Mouse (Mus musculus) kidney, adult 9 months (tissue): ENCODE results near the gene Gm5294.

Experiments
- DNase-seq: peaks from one replicate; pipeline ENCODE4 v3.0.0; 2022

Gm5294 gene

DNA sequence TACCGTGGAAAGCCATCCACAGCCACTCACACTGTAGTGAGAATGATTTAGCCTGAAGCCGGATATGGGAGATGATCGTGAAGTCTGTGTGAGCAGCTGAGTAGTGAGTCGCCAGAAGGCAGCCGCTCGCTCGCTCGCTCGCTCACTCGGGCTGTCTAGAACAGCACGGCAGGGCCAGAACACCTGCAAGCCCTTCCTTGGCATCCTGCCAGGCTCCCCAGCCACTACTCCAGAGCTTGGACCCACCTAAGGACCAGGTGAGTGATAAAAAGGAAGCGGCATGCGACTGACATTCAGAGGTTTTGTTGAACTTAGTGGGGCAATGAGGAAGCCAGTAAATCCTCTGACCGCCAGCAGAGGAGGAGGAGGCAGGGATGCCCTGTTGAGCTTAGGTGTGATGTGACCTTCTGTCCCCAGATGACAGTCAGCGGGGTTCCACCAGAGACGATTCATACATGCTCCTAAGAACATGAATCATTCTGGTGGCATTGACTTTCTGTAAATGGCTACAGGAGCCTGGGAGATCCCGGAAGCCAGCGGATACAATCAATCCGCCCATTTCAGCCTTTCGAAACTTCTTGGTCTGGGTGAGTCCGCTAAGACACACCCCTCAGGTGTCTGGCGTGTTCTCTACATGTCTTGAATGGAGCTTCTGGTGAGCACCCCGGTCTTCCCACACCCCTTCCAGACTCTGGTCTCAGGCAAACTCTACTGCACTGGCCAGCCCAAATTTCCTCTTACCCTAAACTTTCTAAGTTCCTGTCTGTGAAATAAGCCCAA lies 30.0 kb downstream of the Gm5294 start:
- DNase-seq, result no peak

DNA sequence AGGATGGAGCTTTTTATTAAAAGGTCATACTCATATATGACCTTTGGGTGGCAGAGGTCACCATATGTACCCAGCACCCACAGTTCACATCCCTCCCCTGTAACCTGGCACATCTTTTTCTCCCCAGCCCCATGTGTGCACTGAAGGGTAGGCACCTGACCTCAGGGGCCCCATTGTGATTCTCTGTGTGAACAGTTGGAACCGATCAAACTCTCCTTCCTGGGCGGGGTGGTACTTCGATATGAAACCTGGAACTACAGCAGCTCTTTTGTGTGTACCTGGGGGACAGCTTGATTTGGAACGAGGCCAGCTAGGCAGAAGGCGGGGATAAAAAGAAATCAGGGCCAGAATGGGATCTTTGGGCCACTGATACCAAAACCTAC lies 30.6 kb downstream of the Gm5294 start:
- DNase-seq, result no peak

DNA sequence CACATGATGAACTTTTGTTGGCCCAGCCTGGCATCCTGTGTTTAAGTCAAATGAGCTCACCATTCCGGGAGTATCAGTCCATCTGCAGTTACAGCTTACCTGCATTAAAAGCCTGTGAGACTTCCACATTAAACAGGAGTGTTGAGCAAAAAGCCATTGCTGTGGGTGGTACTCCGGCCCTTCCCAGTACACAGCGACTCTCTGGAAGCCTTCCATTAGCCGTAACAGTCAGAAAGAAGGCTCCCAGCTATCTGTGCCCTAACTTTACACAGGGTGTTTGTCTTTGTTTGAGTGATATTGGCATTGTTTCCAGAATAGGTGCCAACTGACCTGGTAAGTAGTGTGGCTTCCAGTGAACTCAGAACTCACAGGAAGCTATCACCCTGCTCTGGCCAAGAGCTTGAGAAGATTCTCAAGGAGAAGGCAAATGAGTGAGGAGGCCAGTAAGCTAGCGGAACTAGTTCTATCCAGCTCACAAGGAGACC lies 31.5 kb downstream of the Gm5294 start:
- DNase-seq, result no peak

DNA sequence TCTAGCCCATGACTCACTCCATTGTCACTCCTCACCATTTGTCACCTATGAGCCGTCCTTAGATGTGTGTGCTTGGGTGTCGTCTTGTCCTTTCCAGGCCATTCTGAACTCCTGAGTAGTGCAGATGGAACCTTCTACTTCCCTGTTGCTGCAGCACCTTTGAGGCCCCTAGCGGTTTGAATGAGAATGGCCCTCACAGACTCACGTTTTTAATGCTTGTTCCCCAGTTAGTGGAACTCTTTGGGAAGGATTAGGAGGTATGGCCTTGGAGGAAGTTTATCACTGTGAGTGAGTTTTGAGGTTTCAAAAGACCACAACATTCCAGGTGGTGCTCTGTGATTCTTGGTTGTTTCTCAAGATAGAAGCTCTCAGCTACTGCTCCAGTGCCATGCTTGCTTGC lies 32.3 kb downstream of the Gm5294 start:
- DNase-seq, result no peak

DNA sequence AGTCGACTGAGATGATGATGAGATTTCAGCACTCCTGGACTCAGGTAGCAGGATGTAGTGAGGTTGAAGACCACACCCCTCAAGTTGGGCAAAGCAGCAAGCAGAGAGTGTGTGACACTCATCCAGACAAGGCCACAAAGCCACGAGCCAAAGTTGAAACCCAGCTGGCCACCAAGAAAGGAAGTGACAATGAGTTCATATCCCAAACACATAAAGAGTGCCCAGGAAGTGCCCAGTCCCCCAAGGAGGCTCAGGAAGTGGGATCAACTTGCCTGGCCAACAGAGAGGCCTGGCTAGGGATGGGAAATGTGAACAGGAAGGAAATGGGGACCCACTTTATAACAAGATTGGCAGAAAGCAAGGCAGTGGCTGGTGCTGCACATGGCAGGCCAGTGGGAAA lies 33.5 kb downstream of the Gm5294 start:
- no peak for DNase-seq

DNA sequence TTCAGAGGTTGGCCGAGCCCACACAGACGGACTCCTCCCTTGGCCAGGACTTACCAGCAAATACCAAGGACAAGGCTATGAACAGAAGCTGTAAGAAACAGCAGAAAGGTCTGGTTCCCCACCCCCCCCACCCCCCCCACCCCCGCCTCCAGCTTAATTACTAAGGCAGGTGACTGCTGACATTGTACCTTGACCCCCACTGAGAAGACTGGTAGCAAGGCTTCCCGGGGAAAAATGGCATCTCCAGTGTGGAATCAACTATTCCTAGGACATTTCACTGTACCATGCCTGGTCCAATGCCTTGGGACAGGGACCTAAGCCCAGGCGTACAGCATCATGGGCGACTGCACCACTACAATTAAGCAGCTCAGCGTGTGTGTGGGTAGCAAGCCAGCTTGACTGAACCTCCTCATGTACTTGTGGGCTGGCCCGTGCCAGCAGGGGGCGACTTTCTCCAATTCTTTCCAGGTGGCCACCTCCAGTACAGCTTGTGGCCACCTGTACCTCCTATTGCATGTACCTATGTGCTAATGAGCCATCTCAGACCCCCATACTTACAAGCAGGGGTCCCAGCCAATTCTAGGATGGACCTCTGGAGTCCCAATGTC lies 37.2 kb downstream of the Gm5294 start:
- DNase-seq, result peak; percentile 93

DNA sequence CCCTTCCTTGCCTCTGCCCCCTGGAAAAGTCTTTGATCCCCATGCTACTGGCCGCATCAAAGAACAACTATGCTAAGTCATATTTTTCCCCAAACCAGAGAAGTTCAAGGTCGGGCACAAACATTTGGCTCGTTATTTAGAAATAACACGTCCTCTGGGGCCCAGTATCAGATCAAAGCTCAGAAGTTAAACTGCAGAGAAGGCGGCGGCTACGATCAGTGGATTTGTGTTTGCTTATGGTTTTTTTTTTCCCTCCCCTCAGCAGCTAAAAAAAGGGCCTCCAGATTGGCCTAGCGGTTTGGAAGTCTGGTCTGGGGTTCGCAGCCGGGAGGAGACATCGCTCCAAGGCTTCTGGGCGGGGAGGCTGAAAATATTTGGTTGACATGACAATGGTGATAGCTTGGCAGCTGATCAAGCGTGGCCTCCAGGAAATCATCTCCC lies 38.0 kb downstream of the Gm5294 start:
- DNase-seq, result no peak

DNA sequence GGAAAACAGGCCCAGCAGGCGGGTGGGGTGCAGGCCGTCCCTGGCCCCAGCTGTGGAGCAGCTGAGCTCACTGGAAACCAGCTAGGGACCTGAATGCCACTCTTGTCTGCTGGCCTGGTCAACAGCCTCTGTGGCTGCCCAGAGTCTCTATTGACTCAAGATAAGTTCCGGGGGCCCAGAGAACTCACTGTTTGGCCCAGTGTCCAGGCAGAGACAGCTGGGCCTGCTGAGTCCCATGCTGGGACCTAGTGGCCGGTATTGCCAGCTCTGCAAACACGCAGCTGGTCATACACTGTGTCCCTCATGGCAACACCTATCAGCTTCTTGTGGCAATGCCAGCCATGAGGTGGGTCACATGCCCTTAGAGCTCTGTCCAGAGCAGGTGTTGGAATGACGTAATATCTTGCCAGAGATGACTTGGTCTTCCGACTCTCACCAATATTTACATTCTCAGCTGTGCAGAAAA lies 43.8 kb downstream of the Gm5294 start:
- no peak for DNase-seq

DNA sequence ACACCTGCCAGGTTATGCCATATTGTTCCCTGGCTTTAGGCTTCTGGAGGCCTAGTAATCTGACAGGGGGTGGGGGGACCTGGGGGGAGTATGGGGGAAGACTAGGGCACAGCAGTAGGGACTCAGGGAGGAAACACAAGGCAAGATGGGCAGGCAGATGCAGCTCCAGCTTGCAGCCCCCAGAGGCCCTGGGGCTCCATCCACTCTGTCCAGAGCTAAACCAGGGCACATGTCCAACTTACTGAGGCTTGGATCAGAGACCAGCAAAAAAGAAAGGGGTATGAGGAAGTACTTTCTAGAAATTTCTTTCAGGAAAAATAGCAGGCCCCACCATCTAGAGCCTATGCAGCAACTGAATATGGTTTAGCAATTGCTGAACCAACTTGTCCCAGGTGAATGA lies 44.3 kb downstream of the Gm5294 start:
- no peak for DNase-seq

DNA sequence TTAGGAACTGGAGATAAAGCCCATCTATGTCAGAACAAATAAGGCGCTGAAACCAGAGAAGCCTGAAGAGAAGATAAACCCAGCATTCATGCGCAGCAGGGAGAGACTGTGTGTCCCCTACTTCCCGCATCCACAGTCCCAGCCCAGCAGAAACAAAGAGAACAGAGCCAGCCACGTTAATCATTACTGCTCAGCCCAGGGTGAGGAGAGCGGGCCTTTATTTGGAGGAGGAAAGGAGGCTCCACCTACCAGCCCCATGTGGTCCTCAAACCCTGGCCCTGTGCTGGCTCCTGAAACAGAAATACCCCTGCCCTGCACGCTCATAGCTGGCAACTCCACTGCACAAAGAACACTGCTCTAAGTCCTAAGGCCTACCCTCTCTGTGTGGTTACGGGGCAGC lies 45.0 kb downstream of the Gm5294 start:
- DNase-seq, result no peak

DNA sequence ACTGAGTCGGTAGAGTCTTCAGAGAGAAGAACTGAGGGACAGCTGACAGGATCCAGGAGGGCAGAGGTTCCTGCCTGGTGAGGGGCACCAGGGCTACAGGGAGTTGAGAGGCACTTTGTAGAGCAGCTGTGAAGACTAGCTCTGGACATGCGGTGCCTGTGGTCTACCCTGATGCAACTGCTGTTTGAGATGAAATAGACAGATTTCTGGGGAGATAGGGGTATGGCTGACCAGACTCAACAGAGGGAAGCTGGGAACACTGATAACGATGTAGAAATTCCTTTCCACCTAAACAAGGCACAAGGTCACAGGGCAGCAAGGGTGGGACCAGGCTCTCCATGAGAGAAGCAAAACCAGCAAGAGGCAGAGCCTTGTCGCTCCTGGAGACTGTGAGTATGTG lies 45.8 kb downstream of the Gm5294 start:
- no peak for DNase-seq
